Mouse (Mus musculus): Measurements from ENCODE around the gene Atp5g3. TPM values are rescaled to one million over a fixed set of nuclear protein-coding genes. Genes with fewer than 3 reads are reported as not detected.
A peak's percentile ranks its signal among the peaks of the same experiment; 100 is the strongest.
"Not testable (repeated sequence)": the region's sequence is repeated elsewhere in the genome, so short reads cannot be mapped to it uniquely, and the experiment has no call there.

The Atp5g3 gene
- polyA plus RNA-seq, 1 experiment from 2014 or later, result 989 TPM

DNA sequence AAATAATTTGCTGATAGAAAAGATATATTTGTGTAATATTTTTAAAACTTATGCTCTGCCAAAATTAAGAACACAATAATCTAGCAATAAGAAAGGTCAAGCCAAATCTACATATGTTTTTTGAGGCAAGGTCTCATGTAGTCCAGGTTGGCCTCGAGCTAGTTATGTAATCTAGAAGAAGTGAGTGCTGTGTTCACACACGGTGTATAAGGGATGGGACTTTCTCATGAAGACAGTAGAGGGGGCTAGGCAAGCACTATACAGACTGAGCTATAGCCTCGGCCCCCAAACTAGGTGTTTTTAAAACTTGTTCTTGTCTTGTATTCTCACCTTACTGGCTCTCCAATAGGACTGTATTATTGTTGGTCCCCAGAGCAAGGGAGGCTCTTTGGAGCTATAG, 14.4 kb upstream of the Atp5g3 start:
- no peak overlapping the region for H3K4me3 ChIP-seq
- H3K4me1 ChIP-seq, result no peaks in the 10 kb centered on the region
- 71% methylated on average over 3 of the region's 3 CpGs for WGBS
- no peak for ATAC-seq
- no peak overlapping the region for H3K9ac ChIP-seq
- H3K27ac ChIP-seq, result no peak overlapping the region
- no peaks in the 10 kb centered on the region for H3K36me3 ChIP-seq (ENCODE audit: poor library complexity, severe bottlenecking)
- H3K9me3 ChIP-seq (replicated peaks), result 0 out of 2 replicates have a peak, but pooled peaks cover 6% of the 10 kb centered on the region
- 0 out of 2 replicates have a peak, but pooled peaks cover 4% of the 10 kb centered on the region for H3K27me3 ChIP-seq
- H3K4me2 ChIP-seq, result no peak overlapping the region

DNA sequence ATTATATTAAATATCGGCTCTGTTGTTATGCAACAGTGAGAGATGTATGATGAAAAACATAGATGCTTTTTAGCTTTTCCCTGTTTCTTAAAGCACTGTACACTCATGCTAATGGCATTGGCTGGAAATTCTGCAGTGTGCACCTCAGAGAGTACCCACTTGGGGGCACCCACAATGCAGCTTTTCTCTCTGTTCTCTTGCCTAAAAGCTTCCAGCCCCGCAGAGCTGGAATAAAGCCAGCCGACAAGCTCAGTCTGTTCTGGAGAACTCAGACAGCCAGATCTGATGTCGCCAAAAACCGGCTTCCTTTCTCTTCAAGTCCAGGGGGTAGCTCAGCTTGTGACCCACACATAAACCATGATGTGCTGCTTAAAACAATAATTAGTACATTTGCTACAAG, 14.0 kb upstream of the Atp5g3 start:
- no peak overlapping the region for H3K9ac ChIP-seq

DNA sequence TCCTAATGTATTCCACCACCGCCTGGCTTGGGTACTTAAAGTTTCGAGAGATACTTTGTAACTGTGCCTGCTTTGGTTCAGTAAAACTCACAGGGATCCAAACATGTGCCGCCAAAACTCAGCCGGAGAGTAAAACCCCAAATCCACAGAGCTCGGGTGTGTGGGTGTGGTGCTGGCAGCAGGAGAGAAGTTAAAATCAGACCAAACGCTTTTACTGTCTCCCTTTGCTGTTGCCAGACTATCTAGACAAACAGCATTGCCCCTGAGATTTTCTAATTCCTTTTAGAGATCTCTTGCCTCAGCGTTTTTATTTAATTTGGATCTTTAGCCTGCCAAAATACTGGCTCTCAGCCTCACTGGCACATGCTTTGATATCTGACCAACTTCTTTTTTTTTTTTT, 8.5 kb upstream of the Atp5g3 start:
- Histone ChIP-seq H3K9ac (no peak overlapping the region), H3K9me3 (replicated peaks) (no peaks in the 10 kb centered on the region), H3K4me2 (no peak overlapping the region), H3K27me3 (no peaks in the 10 kb centered on the region), H3K27ac (no peak overlapping the region), H3K36me3 (ENCODE audit: poor library complexity, severe bottlenecking) (no peaks in the 10 kb centered on the region), H3K4me3 (no peak overlapping the region), H3K4me1 (no peaks in the 10 kb centered on the region)
- 75% methylated on average over 7 of the region's 7 CpGs for WGBS
- no peak for ATAC-seq

More for the DNA sequence above, 14.0 kb upstream of the Atp5g3 start:
- H3K4me3 ChIP-seq, result no peak overlapping the region
- 19% methylated on average over 5 of the region's 5 CpGs for WGBS
- no peaks in the 10 kb centered on the region for H3K36me3 ChIP-seq (ENCODE audit: poor library complexity, severe bottlenecking)
- no peak overlapping the region for H3K27ac ChIP-seq
- H3K27me3 ChIP-seq, result 0 out of 2 replicates have a peak, but pooled peaks cover 4% of the 10 kb centered on the region
- ATAC-seq, result peak; percentile 83
- no peaks in the 10 kb centered on the region for H3K4me1 ChIP-seq
- no peak overlapping the region for H3K4me2 ChIP-seq
- 0 out of 2 replicates have a peak, but pooled peaks cover 3% of the 10 kb centered on the region for H3K9me3 ChIP-seq (replicated peaks)

DNA sequence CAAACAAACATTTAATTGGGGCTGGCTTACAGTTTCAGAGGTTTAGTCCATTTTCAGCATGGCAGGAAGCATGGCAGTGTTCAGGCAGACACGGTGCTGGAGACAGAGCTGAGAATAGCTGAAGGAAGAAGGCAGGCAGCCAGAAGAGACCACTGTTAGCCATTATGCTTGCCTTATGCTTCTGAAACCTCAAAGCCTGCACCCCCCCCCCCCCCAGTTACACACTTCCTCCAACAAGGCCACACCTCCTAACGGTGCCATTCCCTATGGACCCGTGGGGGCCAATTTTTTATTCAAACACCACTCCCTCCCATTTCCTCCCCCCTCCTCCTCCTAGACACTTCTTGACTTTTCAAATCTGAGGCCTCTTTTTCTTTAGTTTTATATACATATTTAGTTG, 1.1 kb upstream of the Atp5g3 start:
- WGBS, result 87% methylated on average over 3 of the region's 3 CpGs
- no peak for ATAC-seq
- no peaks in the 10 kb centered on the region for H3K9me3 ChIP-seq (replicated peaks)

DNA sequence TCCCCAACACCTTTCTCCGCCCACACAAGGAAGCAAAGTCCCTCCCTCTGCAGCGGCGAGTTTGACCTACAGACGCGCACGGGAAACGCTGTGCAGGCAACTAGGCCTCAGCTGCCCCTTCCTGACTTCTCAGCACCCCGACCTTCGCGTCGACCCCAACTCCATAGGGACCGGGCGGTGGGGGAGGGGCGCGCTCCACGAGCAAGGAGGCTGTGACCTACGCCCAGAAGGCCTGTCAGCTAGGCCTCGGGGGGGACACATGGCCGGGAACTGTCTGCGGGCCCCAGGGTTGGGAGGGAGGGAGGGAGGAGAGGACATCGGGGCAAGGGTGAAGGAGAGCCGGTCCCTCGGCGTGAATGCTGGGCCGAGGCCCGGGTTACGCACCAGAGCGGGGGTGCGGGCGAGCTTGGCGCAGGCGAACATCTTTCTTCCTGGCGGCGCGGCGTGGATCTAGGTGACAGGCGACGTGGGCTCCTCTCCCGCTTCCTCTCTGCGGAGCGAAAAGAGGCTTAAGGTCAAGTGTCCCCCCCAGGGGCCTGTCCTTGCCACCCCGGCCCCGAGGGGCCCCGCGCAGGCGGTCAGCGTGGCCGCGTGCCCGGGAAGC, 453 bp downstream of the Atp5g3 start:
- peak; percentile 50 for ATAC-seq
- H3K9me3 ChIP-seq (replicated peaks), result no peaks in the 10 kb centered on the region
- peaks cover 34% of the 10 kb centered on the region for H3K36me3 ChIP-seq (ENCODE audit: poor library complexity, severe bottlenecking)
- H3K4me3 ChIP-seq, result peak overlapping the region; percentile 94
- peak overlapping the region; percentile 83 for H3K27ac ChIP-seq
- H3K9ac ChIP-seq, result peak overlapping the region; percentile 99
- peak overlapping the region; percentile 91 for H3K4me2 ChIP-seq
- no peaks in the 10 kb centered on the region for H3K27me3 ChIP-seq
- H3K4me1 ChIP-seq, result peaks cover 18% of the 10 kb centered on the region
- under 1% methylated on average over 30 of the region's 50 CpGs for WGBS

More for the DNA sequence above, 1.1 kb upstream of the Atp5g3 start:
- no peak overlapping the region for H3K4me2 ChIP-seq
- H3K27ac ChIP-seq, result no peak overlapping the region
- H3K4me1 ChIP-seq, result peaks cover 18% of the 10 kb centered on the region
- H3K27me3 ChIP-seq, result no peaks in the 10 kb centered on the region
- peaks cover 20% of the 10 kb centered on the region for H3K36me3 ChIP-seq (ENCODE audit: poor library complexity, severe bottlenecking)
- H3K4me3 ChIP-seq, result no peak overlapping the region
- H3K9ac ChIP-seq, result no peak overlapping the region

DNA sequence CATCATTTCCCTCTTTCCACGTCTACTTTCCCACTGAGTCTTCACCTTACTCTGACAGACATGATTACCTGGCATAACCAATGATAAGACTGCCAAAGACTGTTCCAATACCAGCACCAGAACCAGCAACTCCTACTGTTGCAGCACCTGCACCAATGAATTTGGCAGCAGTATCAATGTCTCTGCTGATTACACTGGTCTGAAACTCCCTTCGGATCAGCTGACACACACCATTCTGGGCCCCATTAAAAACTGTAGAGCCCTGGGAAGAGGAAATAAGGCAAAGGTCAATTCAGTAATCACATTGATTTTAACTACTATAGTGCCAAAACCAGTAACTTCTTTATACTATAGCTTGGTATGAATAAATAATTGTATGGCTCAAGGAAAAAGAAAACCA, 2.0 kb downstream of the Atp5g3 start:
- H3K9ac ChIP-seq, result no peak overlapping the region
- H3K9me3 ChIP-seq (replicated peaks), result no peaks in the 10 kb centered on the region
- H3K27me3 ChIP-seq, result no peaks in the 10 kb centered on the region
- ATAC-seq, result no peak
- no peak overlapping the region for H3K4me2 ChIP-seq
- H3K36me3 ChIP-seq (ENCODE audit: poor library complexity, severe bottlenecking), result peaks cover 47% of the 10 kb centered on the region
- WGBS, result 90% methylated on average over 2 of the region's 2 CpGs
- H3K27ac ChIP-seq, result no peak overlapping the region
- H3K4me1 ChIP-seq, result peaks cover 18% of the 10 kb centered on the region
- H3K4me3 ChIP-seq, result no peak overlapping the region

DNA sequence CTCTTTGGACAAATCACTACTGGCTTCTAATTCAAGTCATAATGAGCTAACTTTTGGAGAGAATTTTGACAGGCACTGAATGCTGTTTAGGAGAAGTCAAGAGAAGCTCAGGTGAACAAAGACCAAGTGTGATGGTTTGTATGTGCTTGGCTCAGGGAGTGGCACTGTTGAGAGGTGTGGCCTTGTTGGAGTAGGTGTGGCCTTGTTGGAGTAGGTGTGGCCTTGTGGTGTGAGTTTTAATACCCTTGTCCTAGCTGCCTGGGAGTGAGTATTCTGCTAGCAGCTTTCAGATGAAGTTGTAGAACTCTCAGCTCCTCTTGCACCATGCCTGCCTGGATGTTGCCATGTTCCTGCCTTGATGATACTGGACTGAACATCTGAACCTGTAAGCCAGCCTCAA, 6.4 kb downstream of the Atp5g3 start:
- H3K36me3 ChIP-seq (ENCODE audit: poor library complexity, severe bottlenecking), result peaks cover 54% of the 10 kb centered on the region
- H3K4me1 ChIP-seq; H3K9ac ChIP-seq; H3K4me2 ChIP-seq; H3K27me3 ChIP-seq; H3K9me3 ChIP-seq (replicated peaks); H3K27ac ChIP-seq; ATAC-seq; H3K4me3 ChIP-seq: not testable (repeated sequence)

DNA sequence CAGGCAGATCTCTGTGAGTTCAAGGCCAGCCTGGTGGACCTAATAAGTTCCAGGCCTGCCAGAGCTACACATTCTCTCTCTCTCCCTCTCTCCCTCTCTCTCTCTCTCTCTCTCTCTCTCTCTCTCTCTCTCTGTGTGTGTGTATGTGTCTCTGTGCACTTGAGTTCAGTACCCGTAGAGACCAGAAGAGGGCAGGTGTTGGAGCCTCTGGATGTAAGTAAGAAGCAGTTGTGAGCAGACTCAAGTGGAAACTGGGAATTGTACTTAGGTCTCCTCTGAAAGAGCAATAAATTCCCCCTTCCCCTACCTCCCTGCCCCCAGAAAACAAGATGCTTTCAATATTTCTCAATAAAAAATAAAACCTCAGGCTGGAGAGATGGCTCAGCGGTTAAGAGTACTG, 7.6 kb downstream of the Atp5g3 start:
- no peak overlapping the region for H3K27ac ChIP-seq
- H3K4me1 ChIP-seq, result no peaks in the 10 kb centered on the region
- WGBS, result 100% methylated on average over 2 of the region's 2 CpGs
- H3K4me3 ChIP-seq, result no peak overlapping the region
- no peaks in the 10 kb centered on the region for H3K9me3 ChIP-seq (replicated peaks)
- no peak overlapping the region for H3K4me2 ChIP-seq
- no peak for ATAC-seq
- H3K9ac ChIP-seq, result no peak overlapping the region
- no peaks in the 10 kb centered on the region for H3K27me3 ChIP-seq
- peaks cover 47% of the 10 kb centered on the region for H3K36me3 ChIP-seq (ENCODE audit: poor library complexity, severe bottlenecking)

DNA sequence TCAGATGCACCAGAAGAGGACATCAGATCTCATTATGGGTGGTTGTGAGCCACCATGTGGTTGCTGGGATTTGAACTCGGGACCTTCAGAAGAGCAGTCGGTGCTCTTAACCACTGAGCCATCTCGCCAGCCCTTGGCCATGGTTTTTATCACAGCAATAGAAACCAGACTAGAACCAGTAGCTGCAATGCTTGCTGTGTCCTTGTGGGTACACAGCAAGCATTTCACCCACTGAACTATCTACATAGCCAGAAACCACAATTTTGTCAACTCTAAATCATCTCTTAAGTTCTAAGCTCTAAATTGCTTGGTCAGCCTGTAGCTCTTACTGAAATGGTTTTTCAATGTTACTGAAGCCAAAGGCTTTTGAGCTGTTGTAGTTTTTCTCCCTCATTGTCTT, 8.8 kb downstream of the Atp5g3 start:
- not testable (repeated sequence) for H3K4me3 ChIP-seq; H3K27me3 ChIP-seq; H3K9me3 ChIP-seq (replicated peaks); H3K4me2 ChIP-seq; ATAC-seq; H3K4me1 ChIP-seq; H3K9ac ChIP-seq; H3K27ac ChIP-seq
- peaks cover 35% of the 10 kb centered on the region for H3K36me3 ChIP-seq (ENCODE audit: poor library complexity, severe bottlenecking)
- 89% methylated on average over 3 of the region's 3 CpGs for WGBS

DNA sequence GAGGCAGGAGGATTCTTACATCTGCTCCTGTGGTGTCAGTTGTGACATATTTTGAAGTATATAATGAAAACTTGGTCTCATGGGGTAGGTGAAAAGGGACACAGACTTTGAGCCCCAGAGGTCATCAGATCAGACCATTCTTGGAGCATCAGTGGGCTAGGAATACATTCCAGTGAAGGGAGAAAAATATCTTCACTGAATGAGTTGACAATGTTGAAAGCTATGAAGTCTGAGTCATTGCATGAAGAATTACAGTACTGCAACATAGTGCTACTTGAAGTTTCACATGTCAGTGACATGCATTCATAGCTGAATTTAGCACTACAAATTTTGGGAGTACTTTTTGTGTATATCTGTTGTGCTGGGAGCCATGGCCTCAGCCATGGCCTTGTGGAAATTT, 10.0 kb downstream of the Atp5g3 start:
- Histone ChIP-seq H3K4me2 (no peak overlapping the region), H3K4me3 (no peak overlapping the region), H3K36me3 (ENCODE audit: poor library complexity, severe bottlenecking) (peaks cover 23% of the 10 kb centered on the region), H3K9me3 (replicated peaks) (no peaks in the 10 kb centered on the region), H3K9ac (no peak overlapping the region), H3K4me1 (no peaks in the 10 kb centered on the region), H3K27me3 (no peaks in the 10 kb centered on the region), H3K27ac (no peak overlapping the region)
- ATAC-seq, result no peak

DNA sequence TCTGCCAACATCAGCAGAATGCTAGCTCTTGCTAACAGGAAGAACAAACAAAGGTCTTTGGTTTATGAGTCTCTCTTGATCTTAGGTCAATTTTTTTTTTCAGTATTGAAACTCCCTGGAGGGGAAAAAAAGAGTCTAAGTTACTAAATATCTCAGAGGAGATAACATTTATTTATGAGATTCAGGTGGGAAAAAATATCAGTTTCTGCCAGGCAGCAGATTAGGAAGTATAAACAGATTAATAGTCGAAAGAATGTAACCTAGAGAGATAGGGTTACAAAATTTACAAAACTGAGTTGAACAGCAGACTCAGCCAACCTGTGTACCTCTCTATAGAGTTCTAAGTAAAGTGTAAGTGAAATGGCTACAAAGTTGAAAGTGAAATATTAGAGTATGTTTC, 10.8 kb downstream of the Atp5g3 start:
- H3K4me3 ChIP-seq, result no peak overlapping the region
- 87% methylated on average over 1 of the region's 1 CpGs for WGBS
- no peaks in the 10 kb centered on the region for H3K9me3 ChIP-seq (replicated peaks)
- H3K27me3 ChIP-seq, result no peaks in the 10 kb centered on the region
- H3K4me2 ChIP-seq, result no peak overlapping the region
- H3K4me1 ChIP-seq, result no peaks in the 10 kb centered on the region
- H3K27ac ChIP-seq, result no peak overlapping the region
- H3K9ac ChIP-seq, result no peak overlapping the region
- H3K36me3 ChIP-seq (ENCODE audit: poor library complexity, severe bottlenecking), result peaks cover 16% of the 10 kb centered on the region
- no peak for ATAC-seq

DNA sequence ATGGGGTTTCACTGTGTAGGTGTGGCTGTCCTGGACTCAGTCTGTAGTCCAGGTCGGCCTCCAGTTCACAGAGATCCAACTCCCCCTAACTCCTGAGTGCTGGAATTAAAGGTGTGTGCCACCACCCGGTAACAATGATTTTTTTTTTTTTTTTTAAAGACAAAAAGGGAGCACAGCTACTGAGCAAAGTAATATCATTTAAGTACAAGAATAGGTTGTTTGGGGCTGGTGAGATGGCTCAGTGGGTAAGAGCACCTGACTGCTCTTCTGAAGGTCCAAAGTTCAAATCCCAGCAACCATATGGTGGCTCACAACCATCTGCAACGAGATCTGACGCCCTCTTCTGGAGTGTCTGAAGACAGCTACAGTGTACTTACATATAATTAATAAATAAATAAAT, 14.2 kb downstream of the Atp5g3 start:
- not testable (repeated sequence) for H3K9ac ChIP-seq; H3K9me3 ChIP-seq (replicated peaks); H3K4me2 ChIP-seq; H3K4me1 ChIP-seq; H3K27me3 ChIP-seq; H3K27ac ChIP-seq; H3K4me3 ChIP-seq; H3K36me3 ChIP-seq (ENCODE audit: poor library complexity, severe bottlenecking); ATAC-seq
- 71% methylated on average over 4 of the region's 4 CpGs for WGBS

Data from forebrain, embryonic 13.5 days (tissue).